Mouse (Mus musculus) forebrain, embryonic 12.5 days (tissue): ENCODE results near the gene Spns2. TPM values are rescaled to one million over a fixed set of nuclear protein-coding genes. Genes with fewer than 3 reads are reported as not detected.

ENCODE experiments used
- ATAC-seq: fragments of 200-750 bp; cut with Nextera tagmentation; 2 replicates; pipeline ENCODE4 v1.8.0; 2017; ENCODE audit warnings: moderate TSS enrichment; ENCODE audit not compliant: low FRiP score
- H3K27ac ChIP-seq: fragments of 300-500 bp; sonication (generic); 2 replicates; pipeline ENCODE4 v1.5.1; 2016; ENCODE audit warnings: mild to moderate bottlenecking
- H3K27me3 ChIP-seq: fragments of 300-500 bp; sonication (generic); 2 replicates; pipeline ENCODE4 v1.6.1; 2016; ENCODE audit warnings: mild to moderate bottlenecking
- H3K36me3 ChIP-seq: fragments of 300-500 bp; sonication (generic); replicated peaks from 2 replicates; pipeline ENCODE4 v1.6.1; 2016; ENCODE audit warnings: mild to moderate bottlenecking
- H3K4me1 ChIP-seq: fragments of 300-500 bp; sonication (generic); 2 replicates; pipeline ENCODE4 v1.6.1; 2016
- H3K4me2 ChIP-seq: fragments of 300-500 bp; sonication (generic); 2 replicates; pipeline ENCODE4 v1.6.1; 2016; ENCODE audit warnings: mild to moderate bottlenecking, moderate library complexity
- H3K4me3 ChIP-seq: fragments of 300-500 bp; sonication (generic); replicated peaks from 2 replicates; pipeline ENCODE4 v1.5.1; 2016; ENCODE audit warnings: mild to moderate bottlenecking
- H3K9ac ChIP-seq: fragments of 300-500 bp; sonication (generic); 2 replicates; pipeline ENCODE4 v1.6.1; 2016; ENCODE audit warnings: mild to moderate bottlenecking
- H3K9me3 ChIP-seq: fragments of 300-500 bp; sonication (generic); 2 replicates; pipeline ENCODE4 v1.6.1; 2016
- WGBS: fragments of 180-500 bp; shearing (Covaris S2); methylation state at CpG from one replicate; pipeline ENCODE4 v1.1.7; 2016; 5-methylcytosine and 5-hydroxymethylcytosine counted together
- polyA plus RNA-seq: library from polyadenylated mRNA; unstranded; fragments of >200 nt; fragmentation: Nextera tagmentation; extraction: Ambion mirVana; gene quantifications from 2 replicates; pipeline ENCODE4 v1.2.1, GENCODE M21; 2016

The Spns2 gene
- polyA plus RNA-seq, 1 experiment from 2014 or later = 5.4 TPM

DNA sequence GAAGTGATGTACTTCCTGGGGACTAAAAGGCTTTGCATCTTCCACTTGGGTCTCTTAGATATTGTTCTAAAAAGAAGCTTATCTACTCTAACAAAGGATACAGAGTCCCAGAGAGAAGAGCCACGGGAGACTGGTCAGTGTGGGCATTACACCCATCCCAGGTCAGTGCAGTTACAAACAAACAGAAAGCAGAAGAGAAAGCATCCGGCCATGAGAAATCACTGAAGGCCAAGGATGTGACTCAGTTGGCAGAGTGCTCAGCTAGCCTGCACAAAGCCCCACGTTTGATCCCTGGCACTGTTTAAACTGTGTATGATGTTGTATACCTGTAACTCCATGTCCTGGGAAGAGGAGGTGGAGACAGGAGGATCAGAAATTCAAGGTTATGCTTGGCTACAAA is 30.2 kb upstream of the Spns2 start:
- no peak overlapping the region for H3K9ac ChIP-seq
- H3K4me3 ChIP-seq = no peak overlapping the region
- H3K27me3 ChIP-seq = no peaks in the 10 kb centered on the region
- no peaks in the 10 kb centered on the region for H3K4me1 ChIP-seq
- H3K27ac ChIP-seq = no peak overlapping the region
- WGBS = 66% methylated on average over 3 of the region's 3 CpGs
- ATAC-seq = no peak
- no peaks in the 10 kb centered on the region for H3K36me3 ChIP-seq
- H3K9me3 ChIP-seq = no peaks in the 10 kb centered on the region
- H3K4me2 ChIP-seq = no peak overlapping the region

DNA sequence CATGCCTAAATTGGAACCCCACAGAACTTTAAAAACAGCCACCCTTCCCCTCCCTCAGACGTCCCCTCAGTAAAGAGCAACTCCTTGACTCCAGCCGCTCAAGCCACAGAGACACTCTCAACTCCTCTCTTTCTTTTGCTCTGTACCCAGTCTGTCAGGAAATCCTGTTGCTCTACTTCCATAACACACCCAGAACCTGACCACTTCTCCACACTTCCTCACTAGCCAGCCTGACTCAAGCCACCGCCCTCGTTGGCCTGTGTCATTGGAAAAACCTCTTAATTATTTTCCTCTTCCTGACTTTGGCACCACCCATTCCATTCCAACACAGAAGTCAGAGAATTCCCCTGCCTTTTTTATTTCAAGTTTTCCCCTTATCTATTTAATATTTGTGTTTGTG is 29.5 kb upstream of the Spns2 start:
- Histone ChIP-seq H3K36me3 (no peaks in the 10 kb centered on the region), H3K27ac (no peak overlapping the region), H3K27me3 (no peaks in the 10 kb centered on the region), H3K4me2 (no peak overlapping the region), H3K9ac (no peak overlapping the region), H3K9me3 (no peaks in the 10 kb centered on the region), H3K4me3 (no peak overlapping the region), H3K4me1 (no peaks in the 10 kb centered on the region)
- 77% methylated on average over 4 of the region's 4 CpGs for WGBS
- ATAC-seq = no peak

- H3K4me1 ChIP-seq = no peaks in the 10 kb centered on the region
- WGBS = 65% methylated on average over 2 of the region's 2 CpGs
Observed at GRCm38 (mm10) chr11:72518449-72518848, 28.7 kb upstream of the Spns2 start.

DNA sequence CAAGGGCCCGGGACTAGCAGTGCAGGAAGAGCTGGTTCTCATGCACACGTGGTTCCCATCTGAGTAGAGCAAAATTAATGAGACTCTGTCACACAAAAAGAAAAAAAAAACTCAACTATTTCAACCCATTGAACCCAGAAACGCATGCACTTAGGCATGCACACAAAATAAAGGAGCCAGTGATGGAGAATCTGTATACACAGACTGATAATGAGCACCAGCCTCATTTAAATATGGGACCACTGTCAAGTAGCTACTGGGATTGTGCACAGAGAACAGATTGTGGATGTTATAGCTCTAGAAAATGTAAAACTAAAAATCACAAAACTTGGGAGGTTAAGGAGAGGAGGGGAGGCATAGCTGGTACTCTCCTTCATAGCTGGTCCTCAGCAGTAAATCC is 25.3 kb upstream of the Spns2 start:
- H3K9ac ChIP-seq = no peak overlapping the region
- H3K4me1 ChIP-seq = no peaks in the 10 kb centered on the region
- no peaks in the 10 kb centered on the region for H3K27me3 ChIP-seq
- no peak for ATAC-seq
- no peaks in the 10 kb centered on the region for H3K9me3 ChIP-seq
- no peak overlapping the region for H3K4me2 ChIP-seq
- WGBS = 40% methylated on average over 3 of the region's 3 CpGs
- H3K27ac ChIP-seq = no peak overlapping the region
- H3K36me3 ChIP-seq = no peaks in the 10 kb centered on the region
- H3K4me3 ChIP-seq = no peak overlapping the region

More at GRCm38 (mm10) chr11:72518449-72518848, 28.7 kb upstream of the Spns2 start:
- Histone ChIP-seq H3K9ac (no peak overlapping the region), H3K36me3 (no peaks in the 10 kb centered on the region), H3K4me2 (no peak overlapping the region), H3K27ac (no peak overlapping the region), H3K9me3 (no peaks in the 10 kb centered on the region), H3K4me3 (no peak overlapping the region), H3K27me3 (no peaks in the 10 kb centered on the region)
- ATAC-seq = no peak

- H3K27ac ChIP-seq = no peak overlapping the region
- 85% methylated on average over 5 of the region's 5 CpGs for WGBS
- no peak overlapping the region for H3K9ac ChIP-seq
- no peaks in the 10 kb centered on the region for H3K36me3 ChIP-seq
- H3K4me3 ChIP-seq = no peak overlapping the region
- H3K27me3 ChIP-seq = no peaks in the 10 kb centered on the region; the same call in 1 of the 2 replicates
- no peak overlapping the region for H3K4me2 ChIP-seq
- no peaks in the 10 kb centered on the region for H3K9me3 ChIP-seq
- ATAC-seq = no peak
- no peaks in the 10 kb centered on the region for H3K4me1 ChIP-seq
Observed at GRCm38 (mm10) chr11:72508651-72509050, 18.9 kb upstream of the Spns2 start.

DNA sequence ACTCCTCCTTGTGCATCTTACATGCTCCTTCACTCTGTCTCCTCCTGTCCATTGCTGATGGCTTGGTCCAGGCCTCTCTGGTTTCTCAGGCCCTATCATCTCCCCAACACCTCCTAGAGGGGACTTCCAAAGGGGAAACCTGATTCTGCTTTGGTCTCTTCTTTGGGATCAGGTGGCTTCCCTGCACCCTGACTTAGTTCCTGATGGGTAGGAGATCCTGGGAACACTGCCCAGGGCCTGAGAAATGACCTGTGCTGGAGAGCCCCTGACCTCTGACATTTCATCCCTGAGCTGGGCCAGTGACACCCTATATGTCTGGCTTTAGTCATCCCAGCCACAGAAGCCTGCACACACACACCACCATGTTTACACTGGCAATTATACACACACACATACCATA is 17.9 kb upstream of the Spns2 start:
- no peak overlapping the region for H3K4me3 ChIP-seq
- ATAC-seq = no peak
- H3K4me2 ChIP-seq = no peak overlapping the region
- H3K27ac ChIP-seq = no peak overlapping the region
- H3K9ac ChIP-seq = no peak overlapping the region
- H3K9me3 ChIP-seq = no peaks in the 10 kb centered on the region
- H3K27me3 ChIP-seq = no peaks in the 10 kb centered on the region; the same call in 1 of the 2 replicates
- no peaks in the 10 kb centered on the region for H3K36me3 ChIP-seq
- H3K4me1 ChIP-seq = peaks cover 8% of the 10 kb centered on the region; the same call in 1 of the 2 replicates

DNA sequence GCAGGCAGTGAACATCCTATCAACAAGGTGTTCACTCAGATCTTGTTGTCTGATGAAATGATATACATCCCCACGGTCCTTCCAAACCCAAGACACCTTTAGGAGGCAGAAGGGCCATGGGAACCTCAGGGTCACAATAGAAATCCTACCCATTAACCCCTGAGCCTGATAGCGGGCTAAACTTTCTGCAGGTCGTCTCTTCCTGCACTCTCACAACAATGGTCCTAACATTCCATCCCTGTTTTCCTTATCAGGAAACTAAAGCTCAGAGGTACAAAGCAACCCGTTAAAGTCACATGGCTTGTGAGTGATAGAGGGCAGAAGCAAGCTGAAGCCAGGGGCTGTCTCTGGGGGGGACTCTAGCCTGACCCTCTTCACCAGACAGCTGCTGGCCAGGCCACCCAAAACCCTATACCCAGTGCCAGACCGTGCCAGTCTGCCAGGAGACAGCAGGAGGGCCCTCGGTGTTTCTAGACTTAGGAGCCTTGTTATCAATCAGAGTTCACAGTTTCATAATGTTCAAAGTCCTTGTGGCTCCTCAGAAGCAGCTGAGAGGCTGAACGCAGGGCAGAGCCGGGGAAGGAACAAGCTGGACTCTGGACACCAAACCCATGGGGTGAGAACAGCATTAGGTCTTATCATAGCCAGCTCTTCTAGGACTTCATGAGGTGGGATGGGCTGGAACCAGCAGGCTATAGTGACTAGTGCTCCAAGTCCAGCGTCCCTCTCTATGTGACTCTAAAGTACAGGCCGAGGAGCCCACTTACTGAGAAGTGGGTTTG is 14.5 kb upstream of the Spns2 start:
- Histone ChIP-seq H3K36me3 (no peaks in the 10 kb centered on the region), H3K27me3 (no peaks in the 10 kb centered on the region; the same call in 1 of the 2 replicates), H3K9ac (no peak overlapping the region), H3K4me3 (no peak overlapping the region), H3K9me3 (no peaks in the 10 kb centered on the region), H3K4me1 (peaks cover 16% of the 10 kb centered on the region), H3K4me2 (no peak overlapping the region), H3K27ac (no peak overlapping the region)
- ATAC-seq = no peak
- 78% methylated on average over 10 of the region's 10 CpGs for WGBS

DNA sequence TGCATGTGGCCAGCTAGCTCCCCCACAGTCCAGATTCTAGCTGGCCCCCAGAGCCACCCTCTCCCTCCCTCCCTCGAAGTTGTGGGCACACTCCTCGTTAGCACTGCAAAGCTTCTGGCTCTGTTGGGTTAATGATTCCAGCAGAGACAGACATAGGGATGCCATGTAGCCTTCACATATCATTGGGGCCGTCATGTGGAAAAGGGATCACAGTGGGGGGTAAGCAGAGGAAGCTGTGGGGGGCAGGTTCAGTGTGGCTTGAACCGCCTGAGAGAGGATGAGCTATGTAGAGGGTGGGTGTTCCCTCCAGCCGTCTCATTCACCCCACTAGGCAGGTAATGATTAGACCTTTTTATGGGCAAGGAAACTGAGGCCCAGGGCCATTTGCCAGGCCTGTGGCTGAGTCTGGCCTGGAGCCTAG is 13.8 kb upstream of the Spns2 start:
- no peak overlapping the region for H3K4me2 ChIP-seq
- no peak overlapping the region for H3K27ac ChIP-seq
- no peak for ATAC-seq
- no peak overlapping the region for H3K9ac ChIP-seq
- no peaks in the 10 kb centered on the region for H3K36me3 ChIP-seq
- no peaks in the 10 kb centered on the region; the same call in 1 of the 2 replicates for H3K27me3 ChIP-seq
- no peak overlapping the region for H3K4me3 ChIP-seq
- no peaks in the 10 kb centered on the region for H3K9me3 ChIP-seq
- WGBS = 28% methylated on average over 5 of the region's 5 CpGs
- H3K4me1 ChIP-seq = peaks cover 16% of the 10 kb centered on the region

DNA sequence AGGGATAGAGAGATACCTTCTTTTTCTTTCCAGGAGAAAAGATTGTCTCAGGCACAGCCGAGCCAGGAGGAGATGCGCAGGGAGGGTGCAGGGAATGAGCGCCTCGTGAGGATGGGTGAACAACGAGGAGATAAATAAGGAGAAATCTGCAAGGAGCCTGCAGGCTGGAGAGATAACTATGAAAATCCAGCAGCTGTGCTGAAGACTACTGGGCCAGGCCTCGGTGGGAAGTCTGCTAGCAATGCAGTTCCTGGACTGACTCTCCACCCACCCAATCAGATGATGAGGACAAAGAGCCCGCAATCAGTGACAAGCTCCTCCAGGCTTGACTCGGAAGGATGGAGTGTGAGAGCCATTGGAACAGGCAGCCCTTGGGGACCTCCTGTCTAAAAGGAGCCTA is 12.5 kb upstream of the Spns2 start:
- Histone ChIP-seq H3K27me3 (no peaks in the 10 kb centered on the region; the same call in 1 of the 2 replicates), H3K36me3 (no peaks in the 10 kb centered on the region), H3K27ac (no peak overlapping the region), H3K4me3 (no peak overlapping the region), H3K9me3 (no peaks in the 10 kb centered on the region), H3K9ac (no peak overlapping the region), H3K4me2 (no peak overlapping the region), H3K4me1 (peaks cover 16% of the 10 kb centered on the region)
- ATAC-seq = no peak
- WGBS = 13% methylated on average over 8 of the region's 8 CpGs

GRCm38 (mm10) chr11:72501426-72502002 is 11.8 kb upstream of the Spns2 start:
- Histone ChIP-seq H3K27ac (no peak overlapping the region), H3K9me3 (no peaks in the 10 kb centered on the region), H3K36me3 (no peaks in the 10 kb centered on the region), H3K9ac (no peak overlapping the region), H3K4me1 (peaks cover 16% of the 10 kb centered on the region), H3K27me3 (no peaks in the 10 kb centered on the region; the same call in 1 of the 2 replicates), H3K4me2 (no peak overlapping the region), H3K4me3 (no peak overlapping the region)
- 31% methylated on average over 5 of the region's 5 CpGs for WGBS
- ATAC-seq = no peak

GRCm38 (mm10) chr11:72500139-72500538 is 10.4 kb upstream of the Spns2 start:
- ATAC-seq = no peak
- 90% methylated on average over 4 of the region's 4 CpGs for WGBS
- Histone ChIP-seq H3K4me3 (no peak overlapping the region), H3K9me3 (no peaks in the 10 kb centered on the region), H3K4me1 (peaks cover 16% of the 10 kb centered on the region), H3K27me3 (no peaks in the 10 kb centered on the region; the same call in 1 of the 2 replicates), H3K4me2 (no peak overlapping the region), H3K27ac (no peak overlapping the region), H3K36me3 (no peaks in the 10 kb centered on the region), H3K9ac (no peak overlapping the region)

GRCm38 (mm10) chr11:72497367-72497766 is 7.7 kb upstream of the Spns2 start:
- ATAC-seq = no peak
- H3K9ac ChIP-seq = no peak overlapping the region

DNA sequence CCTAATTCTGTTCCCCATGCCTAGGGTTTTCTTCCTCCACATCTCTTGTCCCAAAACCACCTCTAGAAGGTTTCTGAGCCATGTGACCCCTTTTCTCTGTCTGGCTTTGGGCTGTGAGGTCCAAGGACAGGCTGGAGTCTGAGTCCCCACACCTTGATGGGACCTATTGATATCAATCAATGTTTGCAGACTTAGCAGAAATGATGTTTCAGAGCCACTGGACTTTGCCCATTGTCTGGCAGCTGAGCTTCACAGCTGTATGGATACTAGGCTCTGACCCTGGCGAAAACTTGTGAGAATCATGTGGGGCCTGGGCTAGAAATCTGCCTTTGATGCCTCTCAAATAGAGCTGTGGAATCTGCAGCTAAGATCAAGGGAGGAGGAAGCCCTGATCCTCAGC is 7.1 kb upstream of the Spns2 start:
- no peak overlapping the region for H3K4me3 ChIP-seq
- no peaks in the 10 kb centered on the region for H3K36me3 ChIP-seq
- ATAC-seq = no peak
- H3K4me2 ChIP-seq = no peak overlapping the region
- no peaks in the 10 kb centered on the region; the same call in 1 of the 2 replicates for H3K4me1 ChIP-seq
- no peak overlapping the region for H3K27ac ChIP-seq
- H3K27me3 ChIP-seq = peaks cover 7% of the 10 kb centered on the region
- H3K9ac ChIP-seq = no peak overlapping the region
- 80% methylated on average over 1 of the region's 1 CpGs for WGBS
- H3K9me3 ChIP-seq = no peaks in the 10 kb centered on the region

More at GRCm38 (mm10) chr11:72497367-72497766, 7.7 kb upstream of the Spns2 start:
- peaks cover 7% of the 10 kb centered on the region; the same call in 1 of the 2 replicates for H3K27me3 ChIP-seq
- no peak overlapping the region for H3K4me3 ChIP-seq
- H3K4me1 ChIP-seq = peaks cover 5% of the 10 kb centered on the region
- no peak overlapping the region for H3K4me2 ChIP-seq
- no peaks in the 10 kb centered on the region for H3K9me3 ChIP-seq
- no peak overlapping the region for H3K27ac ChIP-seq
- no peaks in the 10 kb centered on the region for H3K36me3 ChIP-seq
- WGBS = 31% methylated on average over 4 of the region's 4 CpGs
